Mouse (Mus musculus): ENCODE measurements around the gene Safb2. TPM values are rescaled to one million over a fixed set of nuclear protein-coding genes. Genes with fewer than 3 reads are reported as not detected.
"Not testable (repeated sequence)": the region's sequence is repeated elsewhere in the genome, so short reads cannot be mapped to it uniquely, and the experiment has no call there.

The Safb2 gene
- 10 to 100 TPM; 25.1 to 34.9 TPM for total RNA-seq (2021)
- long read RNA-seq, experiment 1, partial matches to known transcripts, result 3 of 7 reads
- long read RNA-seq, experiment 1, other reads (novel, unspliced or antisense), result 3 of 7 reads
- long read RNA-seq, experiment 2, partial matches to known transcripts, result 2 of 9 reads
- long read RNA-seq, experiment 2, other reads (novel, unspliced or antisense), result 3 of 9 reads

GRCm38 (mm10) chr17:56584257-56585130 lies at the start of gene Safb2, which contains the start of gene Safb:
TSS of gene Safb2 (minus strand) at chr17:56584585.
TSS of gene Safb (plus strand) at chr17:56584825.
- peak; percentile 99 for DNase-seq
- intact Hi-C loops (cut with DNase I; ENCODE audit: low total_unique reads), result no loop called here

DNA sequence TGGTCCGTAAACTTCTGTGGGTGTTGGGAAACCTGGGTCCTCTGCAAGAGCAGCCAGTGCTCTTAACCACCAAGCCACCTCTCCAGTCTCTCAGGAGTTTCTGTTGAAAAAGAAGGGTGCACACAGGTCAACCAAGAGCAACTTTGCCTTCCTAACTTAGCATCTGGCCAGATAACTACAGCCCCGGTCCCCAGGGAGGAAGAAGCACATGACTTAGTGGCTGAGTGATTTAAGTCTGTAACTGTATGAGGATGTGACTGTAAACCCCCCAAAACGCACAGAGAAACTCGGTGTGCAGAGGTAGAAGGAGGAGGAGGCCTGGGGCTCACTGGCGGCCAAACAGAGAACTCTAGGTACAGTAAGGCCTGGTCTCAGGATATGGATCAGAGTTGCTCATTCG lies 49.6 kb upstream of the Safb2 start:
- intact Hi-C loops (cut with DNase I; ENCODE audit: low total_unique reads), result no loop called here
- no peak for DNase-seq

DNA sequence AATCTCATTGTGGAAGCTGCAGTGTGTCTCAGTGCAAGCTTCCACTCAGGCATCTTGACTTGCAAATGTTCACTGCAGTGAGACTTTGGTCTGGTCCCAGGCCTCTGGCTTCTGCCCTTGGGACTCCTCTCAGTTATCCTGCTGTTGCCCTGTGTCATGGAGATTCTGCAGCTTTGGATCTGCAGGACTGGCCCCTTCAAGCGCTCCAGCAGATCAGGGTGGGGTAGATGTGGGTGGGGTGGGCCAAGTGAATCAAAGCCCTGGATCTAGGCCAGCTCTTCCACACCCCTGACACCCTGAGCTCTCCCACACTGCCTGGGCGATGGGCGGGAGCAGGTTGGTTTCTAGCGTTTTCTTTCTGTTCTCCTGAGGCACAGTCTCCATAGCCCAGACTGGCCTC lies 47.4 kb upstream of the Safb2 start:
- no peak for DNase-seq
- intact Hi-C loops (cut with DNase I; ENCODE audit: low total_unique reads), result no loop called here

- DNase-seq, result not testable (repeated sequence)
- intact Hi-C loops (cut with DNase I; ENCODE audit: low total_unique reads), result loop anchor here (5.0 kb wide), 1 partner anchor 37 kb away; no protein-coding TSS in a partner anchor
Measured at GRCm38 (mm10) chr17:56629800-56630781, 45.7 kb upstream of the Safb2 start.

DNA sequence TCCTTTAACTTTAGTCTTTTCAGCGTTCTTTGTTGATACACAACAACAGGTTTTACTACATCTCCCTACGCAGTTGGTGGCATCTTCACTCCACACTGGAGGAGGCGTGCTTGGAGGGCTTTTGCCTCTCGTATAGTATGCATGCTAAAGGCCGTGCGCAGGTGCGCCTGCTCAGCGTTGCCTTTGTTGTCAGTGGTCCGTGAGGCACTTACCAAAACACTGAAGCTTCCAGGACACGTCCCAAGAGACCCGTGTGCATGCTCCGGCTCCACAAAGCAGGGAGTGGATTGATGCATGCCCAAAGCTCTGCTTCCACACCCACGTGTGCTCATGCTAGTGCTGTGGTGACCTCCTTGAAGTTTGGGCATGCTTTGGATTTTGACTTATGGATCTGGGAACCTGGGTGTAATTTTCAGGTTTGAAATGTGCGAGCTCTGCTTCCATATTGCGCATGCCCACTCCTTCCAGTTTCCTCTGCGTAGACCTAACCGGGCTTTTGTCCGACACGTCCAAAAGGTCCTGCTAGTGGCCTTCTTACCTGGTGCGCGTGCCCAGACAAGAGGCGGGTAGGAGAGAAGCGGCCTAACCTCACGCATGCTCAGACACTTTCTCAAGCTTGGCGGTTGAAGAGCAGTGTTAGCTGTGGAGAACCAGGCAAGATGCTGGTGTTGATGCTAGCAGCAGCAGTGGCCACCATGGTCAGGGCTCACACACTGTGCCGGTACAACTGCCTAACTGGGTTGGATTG lies 43.3 kb upstream of the Safb2 start, which contains the start of gene Catsperd:
Gene Catsperd, plus strand, starts transcription at position 614 of the 748 bp plus-strand sequence.
- intact Hi-C loops (cut with DNase I; ENCODE audit: low total_unique reads), result loop anchor here (5.0 kb wide), 1 partner anchor 40 kb away; no protein-coding TSS in a partner anchor
- DNase-seq, result no peak

GRCm38 (mm10) chr17:56626754-56627470 lies 42.5 kb upstream of the Safb2 start, which contains the start of gene Lonp1:
TSS of gene Lonp1 (minus strand) at chr17:56626887.
- peak; percentile 93 for DNase-seq
- intact Hi-C loops (cut with DNase I; ENCODE audit: low total_unique reads), result loop anchor here (5.0 kb wide), 1 partner anchor 40 kb away; no protein-coding TSS in a partner anchor

DNA sequence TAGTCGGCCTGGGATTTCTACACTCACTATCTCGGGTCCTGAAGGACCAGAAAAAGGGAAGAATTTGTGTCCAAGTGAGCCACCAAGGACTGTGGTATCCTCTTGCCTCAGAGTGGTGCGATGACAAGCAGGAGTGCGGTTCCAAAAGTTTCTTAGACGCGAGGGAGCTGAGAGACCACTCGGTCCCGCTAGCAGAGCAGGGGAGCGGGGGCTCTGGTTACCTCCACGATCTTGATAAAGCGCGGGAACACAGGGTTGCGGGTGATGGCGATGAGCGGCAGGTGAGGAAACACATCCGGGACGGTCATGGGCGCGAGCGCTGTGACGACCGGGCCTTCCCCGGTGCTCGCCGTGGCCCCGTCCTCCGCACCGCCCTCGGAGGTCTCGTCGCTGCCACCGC lies 41.9 kb upstream of the Safb2 start:
- intact Hi-C loops (cut with DNase I; ENCODE audit: low total_unique reads), result loop anchor here (5.0 kb wide), 1 partner anchor 41 kb away; no protein-coding TSS in a partner anchor
- no peak for DNase-seq

DNA sequence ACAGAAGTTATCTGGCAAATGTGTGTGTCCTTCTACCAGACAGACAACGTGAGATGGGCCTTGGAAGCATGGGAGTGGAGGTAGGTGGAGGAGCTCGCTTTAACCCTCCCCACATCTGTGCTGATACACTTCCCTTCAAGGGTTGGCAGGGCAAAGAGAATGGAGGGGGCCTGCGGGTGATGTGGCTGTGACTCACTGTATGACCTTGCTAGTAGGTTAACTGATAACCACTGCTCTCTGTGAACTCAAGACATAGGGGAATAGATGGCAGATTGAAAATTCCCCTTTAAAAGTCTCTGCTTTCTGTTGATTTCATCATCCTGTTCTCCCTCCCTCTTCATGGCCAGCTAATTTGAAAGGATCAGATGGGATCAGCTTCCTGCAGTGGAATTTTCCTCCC lies 41.1 kb upstream of the Safb2 start:
- intact Hi-C loops (cut with DNase I; ENCODE audit: low total_unique reads), result loop anchor here (5.0 kb wide), 1 partner anchor 42 kb away; no protein-coding TSS in a partner anchor
- DNase-seq, result no peak

- intact Hi-C loops (cut with DNase I; ENCODE audit: low total_unique reads), result no loop called here
- DNase-seq, result no peak
Measured at GRCm38 (mm10) chr17:56617628-56618027, 33.2 kb upstream of the Safb2 start.

DNA sequence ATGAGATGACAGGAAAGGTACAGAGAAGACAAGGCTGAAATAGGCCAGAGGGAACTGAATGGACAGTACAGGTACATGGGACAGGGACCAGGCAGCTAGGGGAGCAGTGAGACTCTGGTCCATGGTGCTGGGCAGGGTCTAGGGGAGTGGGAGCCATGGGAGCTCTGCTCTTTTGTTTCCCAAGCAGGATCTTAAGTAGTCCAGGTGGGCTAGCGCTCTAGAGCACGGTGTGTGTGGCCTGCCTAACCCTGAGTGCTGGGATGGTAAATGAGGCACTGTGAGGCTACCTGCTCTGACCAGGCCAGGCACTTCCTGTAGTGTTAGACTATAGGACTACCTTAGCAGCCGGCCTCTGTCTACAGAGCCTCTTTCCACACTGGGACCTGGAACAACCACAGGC lies 32.3 kb upstream of the Safb2 start:
- intact Hi-C loops (cut with DNase I; ENCODE audit: low total_unique reads), result no loop called here
- no peak for DNase-seq

- intact Hi-C loops (cut with DNase I; ENCODE audit: low total_unique reads), result no loop called here
Measured at GRCm38 (mm10) chr17:56615792-56616191, 31.4 kb upstream of the Safb2 start.

DNA sequence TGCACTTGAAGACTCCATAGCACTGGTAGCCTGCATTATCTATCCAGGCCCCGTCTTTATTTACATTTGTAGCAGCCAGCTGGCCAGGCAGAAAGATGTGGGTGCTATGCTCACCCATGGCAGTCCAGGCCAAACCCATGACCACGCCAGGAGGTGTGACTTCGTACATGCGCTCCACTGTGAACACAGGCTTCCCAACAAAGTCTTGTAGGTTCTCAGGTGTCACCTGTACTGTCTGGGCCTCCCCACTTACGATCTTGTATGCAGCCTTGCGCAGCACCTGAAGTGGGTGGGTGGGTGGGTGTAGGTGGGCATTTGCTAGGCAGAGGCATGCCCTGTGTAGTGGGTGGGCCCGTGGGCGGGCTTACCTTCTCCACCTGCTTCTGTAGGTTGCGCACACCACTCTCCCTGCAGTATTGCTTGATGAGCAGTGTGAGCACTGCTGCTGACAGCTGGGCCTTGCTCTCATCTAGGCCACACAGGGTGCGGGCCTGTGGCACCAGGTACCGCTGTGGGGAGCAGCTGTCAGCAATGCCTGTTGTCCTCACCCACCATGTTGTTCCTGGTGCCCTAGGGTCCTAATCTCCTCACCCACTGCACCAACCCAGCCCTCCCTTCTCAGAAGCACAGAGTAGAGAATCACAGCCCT lies 30.9 kb upstream of the Safb2 start:
- intact Hi-C loops (cut with DNase I; ENCODE audit: low total_unique reads), result no loop called here
- DNase-seq, result no peak

More at GRCm38 (mm10) chr17:56615792-56616191, 31.4 kb upstream of the Safb2 start:
- no peak for DNase-seq

DNA sequence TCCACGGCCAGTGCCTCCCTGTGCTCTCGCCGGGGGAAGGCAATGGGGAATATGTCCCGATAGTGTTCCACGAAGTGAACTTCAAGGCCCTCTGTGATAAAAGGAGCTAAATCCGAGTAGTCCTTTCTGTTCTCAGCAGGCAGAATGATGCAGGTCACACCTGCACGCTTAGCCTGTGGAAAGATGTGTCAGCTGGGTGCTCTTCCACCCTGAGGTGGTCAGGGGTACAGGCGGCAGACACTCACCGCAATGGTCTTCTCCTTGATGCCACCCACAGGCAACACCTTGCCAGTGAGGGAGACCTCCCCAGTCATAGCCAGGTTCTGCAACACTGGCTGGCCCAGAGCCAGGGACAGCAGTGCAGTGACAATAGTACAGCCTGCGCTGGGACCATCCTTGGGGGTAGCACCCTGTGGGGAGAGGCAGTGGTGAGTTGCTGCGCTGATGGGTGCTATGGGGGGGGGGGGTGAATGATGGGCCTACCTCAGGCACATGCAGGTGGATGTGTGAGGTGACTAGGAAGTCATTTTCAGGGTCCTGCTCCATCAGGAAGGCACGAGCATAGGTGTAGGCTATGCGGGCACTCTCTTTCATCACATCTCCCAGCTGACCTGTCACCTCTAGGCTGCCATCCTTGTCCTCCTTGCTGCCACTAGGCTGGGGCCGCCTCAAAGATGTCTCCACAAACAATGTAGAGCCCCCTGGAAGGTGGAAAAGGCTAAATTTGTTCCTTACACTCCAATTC lies 30.2 kb upstream of the Safb2 start:
- intact Hi-C loops (cut with DNase I; ENCODE audit: low total_unique reads), result no loop called here
- DNase-seq, result no peak

- DNase-seq; intact Hi-C loops (cut with DNase I; ENCODE audit: low total_unique reads): not testable (repeated sequence)
Measured at GRCm38 (mm10) chr17:56613893-56614292, 29.5 kb upstream of the Safb2 start.

DNA sequence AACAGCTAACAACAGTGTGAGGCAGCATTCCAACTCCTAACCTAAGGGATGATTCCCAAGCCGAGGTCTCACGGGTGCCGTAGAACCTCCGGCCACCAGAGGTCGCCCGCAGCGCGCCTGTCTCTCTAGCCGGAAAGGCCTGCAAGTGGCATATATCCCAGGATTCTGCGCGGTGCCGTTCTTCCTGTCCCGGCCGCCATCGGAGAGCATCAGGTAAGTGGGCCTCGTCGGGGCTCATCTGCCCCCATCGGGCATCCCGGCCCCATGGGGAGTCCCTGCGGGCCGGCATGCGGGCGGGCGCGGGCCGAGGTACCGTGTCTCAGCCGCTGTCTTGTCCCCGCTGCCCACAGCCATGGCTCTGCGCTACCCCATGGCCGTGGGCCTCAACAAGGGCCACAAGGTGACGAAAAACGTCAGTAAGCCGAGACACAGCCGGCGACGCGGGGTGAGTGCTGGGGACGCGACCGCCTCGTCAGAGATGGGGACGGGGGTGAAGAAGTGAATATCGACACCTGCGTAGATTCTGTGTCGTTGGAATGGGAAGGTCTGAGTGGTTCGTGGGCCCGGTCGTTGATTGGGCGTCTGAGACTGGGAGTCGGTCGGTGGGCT lies 29.0 kb upstream of the Safb2 start, which contains the start of gene Rpl36:
Gene Rpl36, plus strand, starts transcription at position 181 of the 609 bp plus-strand sequence.
- peak; percentile 95 for DNase-seq
- intact Hi-C loops (cut with DNase I; ENCODE audit: low total_unique reads), result no loop called here

DNA sequence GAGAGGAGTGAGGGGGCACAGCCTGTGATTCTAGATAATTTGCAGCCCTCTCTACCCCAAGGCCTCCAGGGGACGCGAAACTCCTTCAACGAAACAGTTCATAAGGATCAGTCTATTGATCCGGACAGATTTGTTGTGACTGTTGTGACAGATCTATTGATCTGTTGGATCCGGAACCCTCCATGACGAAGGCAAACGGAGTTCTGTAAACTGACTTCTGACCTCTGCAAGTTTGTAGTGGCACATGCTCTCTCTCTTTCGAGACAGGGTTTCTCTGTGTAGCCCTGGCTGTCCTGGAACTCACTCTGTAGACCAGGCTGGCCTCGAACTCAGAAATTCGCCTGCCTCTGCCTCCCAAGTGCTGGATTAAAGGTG lies 28.2 kb upstream of the Safb2 start:
- DNase-seq; intact Hi-C loops (cut with DNase I; ENCODE audit: low total_unique reads): not testable (repeated sequence)
